In the genomic region with DNA sequence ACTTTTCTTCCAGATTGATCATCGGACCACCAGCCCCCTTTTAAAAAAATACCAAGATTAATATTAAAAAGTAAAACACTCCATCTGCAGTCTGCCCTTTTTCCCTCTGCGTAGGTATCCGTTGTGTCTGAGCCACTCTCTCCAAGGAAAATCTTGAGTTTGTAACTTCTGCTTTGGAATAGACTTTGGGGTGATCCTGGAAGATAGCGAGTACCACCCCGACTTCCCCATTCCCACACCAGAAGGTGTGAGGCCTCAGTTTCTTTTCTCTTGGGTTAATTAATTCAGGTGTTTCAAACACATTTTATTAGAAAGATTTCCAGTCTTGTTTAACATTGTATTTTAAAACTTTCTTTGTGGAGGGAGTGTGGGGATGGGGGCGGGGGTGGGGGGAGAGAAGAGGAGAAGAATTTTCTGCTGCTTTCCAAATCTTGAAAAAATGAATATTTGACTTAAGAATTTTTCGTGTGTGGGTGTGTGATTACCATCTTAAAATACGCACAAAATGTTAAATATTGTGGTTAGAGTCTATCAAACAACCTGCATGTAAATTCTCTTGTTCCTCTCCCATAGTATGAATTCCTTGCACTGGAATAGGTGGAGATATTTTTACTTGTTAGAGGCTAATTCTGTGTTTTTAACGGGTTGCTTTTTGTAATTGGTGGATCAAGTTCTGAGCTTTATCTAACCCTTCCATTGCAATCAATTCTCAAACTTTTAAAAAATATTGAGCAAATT, we compare ENCODE assay signal across 1 mouse cellular context.
TF ChIP-seq lines count a peak whose summit lies in the region.

No protein-coding gene starts in this region.

TF ChIP-seq in CH12.LX, 34 proteins besides CTCF, POLR2A, EP300 and RAD21:
- peak; percentile 57; the same call in 1 of the 2 replicates for TF ChIP-seq CHD1 (IDR thresholded peaks at IDR 0.05; ENCODE audit: low read depth, low read length)
- no peak; the same call in 1 of the 2 replicates for TF ChIP-seq UBTF (IDR thresholded peaks at IDR 0.05; ENCODE audit: low read depth, low read length)
TF ChIP-seq in CH12.LX: peak in this region for 1.
